In the genomic region with DNA sequence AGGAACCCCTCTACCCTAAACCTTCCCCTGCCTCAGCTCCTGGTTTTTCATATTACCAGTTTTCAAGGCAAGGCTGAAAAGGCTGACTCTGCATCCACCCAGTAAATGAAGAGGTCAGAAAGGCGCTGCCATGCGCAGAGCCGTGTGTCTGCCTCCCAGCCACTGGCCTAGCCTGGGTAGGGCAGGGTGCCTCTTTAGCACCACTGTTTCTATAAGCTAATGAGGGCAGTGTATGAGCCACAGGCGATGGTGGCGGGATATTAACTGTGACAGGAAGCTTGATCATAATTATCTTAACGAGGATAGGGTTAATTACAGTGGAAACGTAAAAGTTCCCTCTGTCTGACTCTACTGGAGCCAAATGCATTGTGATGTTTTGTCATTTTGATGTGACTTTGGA, we compare ENCODE assay signal across 26 mouse cellular contexts.
DNase-seq lines count a peak whose midpoint lies in the region; ATAC-seq and TF ChIP-seq lines count a peak whose summit lies in the region.
"Had no signal": no experiment of that assay in that cellular context is flagged by ENCODE, and none has a peak within 500 bp of the region (broad histone marks: within the 10 kb centered on the region; RNA-seq: fewer than 3 reads in every experiment).

No protein-coding gene starts in this region.

- no peak overlapping the region for H3K4me3 ChIP-seq in embryonic facial prominence, embryonic 12.5 days
- H3K4me3 ChIP-seq in embryonic facial prominence, embryonic 10.5 days = no peak overlapping the region
- H3K4me3 ChIP-seq in limb, embryonic 10.5 days = no peak overlapping the region
- H3K4me3 ChIP-seq in thymus, adult 2 months (ENCODE audit: control insufficient read depth, insufficient read depth, low read length) = no peak overlapping the region
- H3K4me3 ChIP-seq: embryonic facial prominence, embryonic 13.5 days; embryonic facial prominence, embryonic 15.5 days; erythroblast, embryonic 14.5 days; forebrain, embryonic 10.5 days; forebrain, embryonic 12.5 days had no signal

- no peak for DNase-seq in embryonic facial prominence, embryonic 10.5 days (ENCODE audit: low spot score)
- DNase-seq in limb, embryonic 10.5 days (ENCODE audit: low spot score) = peak; percentile 32
- DNase-seq in retina, postnatal 1 day = peak; percentile 80
- no peak for DNase-seq in thymus, adult 2 months
- DNase-seq: adrenal gland, adult 8-10 months; adrenal gland, postnatal 14 days; adrenal gland, postnatal 36 days; B cell, adult 2 months; cerebellum, adult 11-12 months; cerebellum, adult 2 months; cerebellum, adult 9-10 months; cerebellum, postnatal 10 days; cerebellum, postnatal 36 days; embryo, embryonic 11 days had no signal

- no peak for TF ChIP-seq POLR2A in thymus, adult 2 months (IDR thresholded peaks at IDR 0.05; ENCODE audit: control insufficient read depth, extremely low read depth, insufficient read depth, low read length, poor library complexity)

- TF ChIP-seq CTCF in thymus, adult 2 months (IDR thresholded peaks at IDR 0.05; ENCODE audit: borderline replicate concordance, control insufficient read depth, extremely low read depth, insufficient read depth, low read length, poor library complexity) = no peak

- H3K4me1 ChIP-seq in embryonic facial prominence, embryonic 12.5 days = peaks cover 31% of the 10 kb centered on the region
- H3K4me1 ChIP-seq in embryonic facial prominence, embryonic 10.5 days = peaks cover 57% of the 10 kb centered on the region
- peaks cover 60% of the 10 kb centered on the region for H3K4me1 ChIP-seq in limb, embryonic 10.5 days
- no peaks in the 10 kb centered on the region for H3K4me1 ChIP-seq in thymus, adult 2 months (replicated peaks; ENCODE audit: control insufficient read depth, insufficient read depth, low read length)

- H3K9ac ChIP-seq in embryonic facial prominence, embryonic 12.5 days = no peak overlapping the region
- H3K9ac ChIP-seq: embryonic facial prominence, embryonic 13.5 days; embryonic facial prominence, embryonic 15.5 days; forebrain, embryonic 12.5 days had no signal

- H3K27me3 ChIP-seq in embryonic facial prominence, embryonic 12.5 days = 0 out of 2 replicates have a peak, but pooled peaks cover 6% of the 10 kb centered on the region
- peaks cover 31% of the 10 kb centered on the region for H3K27me3 ChIP-seq in embryonic facial prominence, embryonic 10.5 days (replicated peaks; ENCODE audit: low read depth, poor library complexity, severe bottlenecking)
- peaks cover 48% of the 10 kb centered on the region for H3K27me3 ChIP-seq in limb, embryonic 10.5 days (ENCODE audit: low read depth, poor library complexity, severe bottlenecking)
- H3K27me3 ChIP-seq in thymus, adult 2 months (ENCODE audit: control insufficient read depth, insufficient read depth, low read length) = no peaks in the 10 kb centered on the region
- H3K27me3 ChIP-seq: CH12.LX; embryonic facial prominence, embryonic 15.5 days had no signal

- H3K36me3 ChIP-seq in embryonic facial prominence, embryonic 12.5 days = no peaks in the 10 kb centered on the region
- H3K36me3 ChIP-seq in embryonic facial prominence, embryonic 10.5 days (replicated peaks) = no peaks in the 10 kb centered on the region
- no peaks in the 10 kb centered on the region for H3K36me3 ChIP-seq in limb, embryonic 10.5 days
- no peaks in the 10 kb centered on the region for H3K36me3 ChIP-seq in thymus, adult 2 months (ENCODE audit: control insufficient read depth, insufficient read depth, low read length)
- H3K36me3 ChIP-seq: embryonic facial prominence, embryonic 13.5 days; embryonic facial prominence, embryonic 15.5 days; forebrain, embryonic 10.5 days; forebrain, embryonic 12.5 days had no signal

- 73% methylated on average over 7 of the region's 7 CpGs for WGBS in embryonic facial prominence, embryonic 12.5 days
- 66% methylated on average over 7 of the region's 7 CpGs for WGBS in embryonic facial prominence, embryonic 10.5 days
- WGBS in limb, embryonic 10.5 days = 60% methylated on average over 7 of the region's 7 CpGs
- WGBS in thymus, adult 2 months = 93% methylated on average over 7 of the region's 7 CpGs

- H3K9me3 ChIP-seq in embryonic facial prominence, embryonic 12.5 days = no peaks in the 10 kb centered on the region
- no peaks in the 10 kb centered on the region for H3K9me3 ChIP-seq in embryonic facial prominence, embryonic 10.5 days
- H3K9me3 ChIP-seq in limb, embryonic 10.5 days (replicated peaks) = no peaks in the 10 kb centered on the region
- H3K9me3 ChIP-seq: embryonic facial prominence, embryonic 13.5 days; embryonic facial prominence, embryonic 15.5 days; forebrain, embryonic 10.5 days; forebrain, embryonic 12.5 days had no signal

- H3K27ac ChIP-seq in embryonic facial prominence, embryonic 12.5 days = no peak overlapping the region
- H3K27ac ChIP-seq in embryonic facial prominence, embryonic 10.5 days (replicated peaks) = no peak overlapping the region
- no peak overlapping the region for H3K27ac ChIP-seq in limb, embryonic 10.5 days
- H3K27ac ChIP-seq in thymus, adult 2 months (ENCODE audit: control insufficient read depth, insufficient read depth, low read length) = no peak overlapping the region
- H3K27ac ChIP-seq: embryonic facial prominence, embryonic 13.5 days; embryonic facial prominence, embryonic 15.5 days; forebrain, embryonic 10.5 days; forebrain, embryonic 12.5 days had no signal

- ATAC-seq in embryonic facial prominence, embryonic 12.5 days (ENCODE audit: insufficient number of reproducible peaks, insufficient read depth, low FRiP score, low TSS enrichment) = peak; percentile 38; the same call in 1 of the 2 replicates
- ATAC-seq in granulocyte monocyte progenitor cell, adult 5-6 weeks (replicated peaks; ENCODE audit: poor library complexity, severe bottlenecking) = no peak
- ATAC-seq: activated CD4-positive, CD25-positive, alpha-beta regulatory T cell, adult 4 months; CD4-positive, CD25-positive, alpha-beta regulatory T cell, adult 4 months; forebrain, embryonic 14.5 days; forebrain, embryonic 16.5 days had no signal

- H3K4me2 ChIP-seq in embryonic facial prominence, embryonic 12.5 days (replicated peaks) = no peak overlapping the region
- H3K4me2 ChIP-seq: embryonic facial prominence, embryonic 13.5 days; embryonic facial prominence, embryonic 15.5 days; forebrain, embryonic 12.5 days had no signal

Comparison
In these comparisons a context has a peak if more than half of its experiments do, and no peak if none do; other contexts are left out.
1. DNase-seq: peak in limb, embryonic 10.5 days (single experiment) and retina, postnatal 1 day (single experiment); none in embryonic facial prominence, embryonic 10.5 days (single experiment) and thymus, adult 2 months (single experiment).